Mouse (Mus musculus): ENCODE data around the gene Adk. TPM values are rescaled to one million over a fixed set of nuclear protein-coding genes. Genes with fewer than 3 reads are reported as not detected.

Gene Adk
- total and polyA plus RNA-seq, 3 experiments: 47.9 to 129 (median 59.0) TPM

GRCm38 (mm10) chr14:21337948-21338347 lies 285.6 kb downstream of the Adk start:
- no peaks in the 10 kb centered on the region for H3K27me3 ChIP-seq (replicated peaks)
- H3K9me3 ChIP-seq (replicated peaks; ENCODE audit: low read length): no peaks in the 10 kb centered on the region
- H3K4me3 ChIP-seq (replicated peaks in 1 of 3; ENCODE audit: low read depth in 2 of 3, low read length in 2 of 3, poor library complexity in 1 of 3): no peak overlapping the region
- dilution Hi-C loops (cut with MboI; ENCODE audit: extremely low pct_ligation_motif_present, extremely low pct_unique_long_range_greater_than_20kb, low sequenced_read_pairs): no loop called here
- H3K4me1 ChIP-seq (ENCODE audit: control insufficient read depth in 1 of 2, insufficient read depth in 2 of 2): peaks cover 10 to 24% of the 10 kb centered on the region in 2 experiments
- H3K79me2 ChIP-seq (replicated peaks; ENCODE audit: control insufficient read depth, extremely low read depth, insufficient read depth, poor library complexity, severe bottlenecking): no peaks in the 10 kb centered on the region
- no peak for TF ChIP-seq MYC (IDR thresholded peaks at IDR 0.05; ENCODE audit: low read depth, low read length)
- TF ChIP-seq TBP (conservative IDR thresholded peaks at IDR 0.05; ENCODE audit: low read depth, low read length): no peak
- no peak for TF ChIP-seq USF2 (conservative IDR thresholded peaks at IDR 0.05; ENCODE audit: low read depth, low read length)
- TF ChIP-seq UBTF (IDR thresholded peaks at IDR 0.05; ENCODE audit: low read depth, low read length): no peak
- TF ChIP-seq GABPA (IDR thresholded peaks at IDR 0.05; ENCODE audit: insufficient replicate concordance, low read depth, low read length): no peak
- TF ChIP-seq JUND (conservative IDR thresholded peaks at IDR 0.05; ENCODE audit: low read depth, low read length): no peak
- no peak for TF ChIP-seq RCOR1 (conservative IDR thresholded peaks at IDR 0.05; ENCODE audit: low read depth, low read length)
- no peak for TF ChIP-seq MAZ (IDR thresholded peaks at IDR 0.05; ENCODE audit: low read depth, low read length)
- no peak for TF ChIP-seq CTCF (conservative IDR thresholded peaks at IDR 0.05 in 1 of 2, IDR thresholded peaks at IDR 0.05 in 1 of 2; ENCODE audit: low read depth in 2 of 2, low read length in 2 of 2)
- H3K9ac ChIP-seq (ENCODE audit: insufficient read depth, low read depth): no peak overlapping the region
- DNase-seq (ENCODE audit: extremely low read depth): no peak
- H3K27ac ChIP-seq (ENCODE audit: insufficient read depth, low read depth): no peak overlapping the region
- H3K36me3 ChIP-seq (replicated peaks in 1 of 2; ENCODE audit: control insufficient read depth in 1 of 2, insufficient read depth in 1 of 2, low read length in 1 of 2): peaks cover 0 to 2% of the 10 kb centered on the region in 2 experiments
- in situ Hi-C loops (cut with MboI; ENCODE audit: low pct_ligation_motif_present, low pct_unique_long_range_greater_than_20kb, low sequenced_read_pairs): no loop called here
- no peak overlapping the region for H3K4me2 ChIP-seq (ENCODE audit: insufficient read depth, low read depth, poor library complexity, severe bottlenecking)

GRCm38 (mm10) chr14:21341195-21341594 lies 288.8 kb downstream of the Adk start:
- Histone ChIP-seq H3K4me1 (ENCODE audit: control insufficient read depth in 1 of 2, insufficient read depth in 2 of 2) (peaks cover 2 to 9% of the 10 kb centered on the region in 2 experiments; a peak in 3 of 4 replicates), H3K36me3 (replicated peaks in 1 of 2; ENCODE audit: control insufficient read depth in 1 of 2, insufficient read depth in 1 of 2, low read length in 1 of 2) (peaks cover 0 to 8% of the 10 kb centered on the region in 2 experiments), H3K9me3 (replicated peaks; ENCODE audit: low read length) (no peaks in the 10 kb centered on the region), H3K27ac (ENCODE audit: insufficient read depth, low read depth) (no peak overlapping the region), H3K9ac (ENCODE audit: insufficient read depth, low read depth) (no peak overlapping the region), H3K4me3 (replicated peaks in 1 of 3; ENCODE audit: low read depth in 2 of 3, low read length in 2 of 3, poor library complexity in 1 of 3) (no peak overlapping the region), H3K79me2 (replicated peaks; ENCODE audit: control insufficient read depth, extremely low read depth, insufficient read depth, poor library complexity, severe bottlenecking) (no peaks in the 10 kb centered on the region), H3K27me3 (replicated peaks) (no peaks in the 10 kb centered on the region), H3K4me2 (ENCODE audit: insufficient read depth, low read depth, poor library complexity, severe bottlenecking) (no peak overlapping the region)
- no peak for DNase-seq (ENCODE audit: extremely low read depth)
- TF ChIP-seq IRF4 (IDR thresholded peaks at IDR 0.05; ENCODE audit: low read depth, low read length): no peak
- TF ChIP-seq CHD1 (IDR thresholded peaks at IDR 0.05; ENCODE audit: low read depth, low read length): no peak
- no peak for TF ChIP-seq SMC3 (IDR thresholded peaks at IDR 0.05; ENCODE audit: low read depth, low read length)
- TF ChIP-seq E2F4 (IDR thresholded peaks at IDR 0.05; ENCODE audit: insufficient replicate concordance, low read depth, low read length): no peak
- TF ChIP-seq ELF1 (IDR thresholded peaks at IDR 0.05; ENCODE audit: low read depth, low read length): no peak
- TF ChIP-seq RAD21 (IDR thresholded peaks at IDR 0.05; ENCODE audit: low read depth, low read length): no peak
- no peak for TF ChIP-seq UBTF (IDR thresholded peaks at IDR 0.05; ENCODE audit: low read depth, low read length)
- TF ChIP-seq MYC (IDR thresholded peaks at IDR 0.05; ENCODE audit: low read depth, low read length): no peak
- no peak for TF ChIP-seq KAT2A (IDR thresholded peaks at IDR 0.05; ENCODE audit: insufficient replicate concordance, low read length)
- in situ Hi-C loops (cut with MboI; ENCODE audit: low pct_ligation_motif_present, low pct_unique_long_range_greater_than_20kb, low sequenced_read_pairs): no loop called here
- dilution Hi-C loops (cut with MboI; ENCODE audit: extremely low pct_ligation_motif_present, extremely low pct_unique_long_range_greater_than_20kb, low sequenced_read_pairs): no loop called here

Measured in CH12.LX (cell line).